Mouse (Mus musculus) embryonic facial prominence, embryonic 12.5 days (tissue): ENCODE results near the gene Aaed1. TPM values are rescaled to one million over a fixed set of nuclear protein-coding genes. Genes with fewer than 3 reads are reported as not detected.
A peak's percentile ranks its signal among the peaks of the same experiment; 100 is the strongest.

Experiments used
- ATAC-seq: fragments of 200-750 bp; cut with Nextera tagmentation; 2 replicates; pipeline ENCODE4 v1.8.0; 2017; ENCODE audit not compliant: insufficient number of reproducible peaks, insufficient read depth, low FRiP score, low TSS enrichment
- H3K27ac ChIP-seq: fragments of 300-500 bp; sonication (generic); 2 replicates; pipeline ENCODE4 v1.5.1; 2016; ENCODE audit warnings: mild to moderate bottlenecking
- H3K27me3 ChIP-seq: fragments of 300-500 bp; sonication (generic); 2 replicates; pipeline ENCODE4 v1.6.1; 2016; ENCODE audit warnings: mild to moderate bottlenecking, moderate library complexity
- H3K36me3 ChIP-seq: fragments of 300-500 bp; sonication (generic); 2 replicates; pipeline ENCODE4 v1.6.1; 2016; ENCODE audit warnings: mild to moderate bottlenecking
- H3K4me1 ChIP-seq: fragments of 300-500 bp; sonication (generic); 2 replicates; pipeline ENCODE4 v1.6.1; 2016
- H3K4me2 ChIP-seq: fragments of 300-500 bp; sonication (generic); replicated peaks from 2 replicates; pipeline ENCODE4 v1.6.1; 2016; ENCODE audit warnings: mild to moderate bottlenecking, moderate library complexity
- H3K4me3 ChIP-seq: fragments of 300-500 bp; sonication (generic); 2 replicates; pipeline ENCODE4 v1.5.1; 2016; ENCODE audit warnings: mild to moderate bottlenecking
- H3K9ac ChIP-seq: fragments of 300-500 bp; sonication (generic); 2 replicates; pipeline ENCODE4 v1.6.1; 2016; ENCODE audit warnings: mild to moderate bottlenecking, moderate library complexity
- H3K9me3 ChIP-seq: fragments of 300-500 bp; sonication (generic); 2 replicates; pipeline ENCODE4 v1.6.1; 2016; ENCODE audit warnings: mild to moderate bottlenecking, moderate library complexity
- WGBS: fragments of 180-500 bp; shearing (Covaris S2); methylation state at CpG from one replicate; pipeline ENCODE4 v1.1.7; 2016; 5-methylcytosine and 5-hydroxymethylcytosine counted together
- polyA plus RNA-seq: library from polyadenylated mRNA; unstranded; fragments of >200 nt; fragmentation: Nextera tagmentation; extraction: Ambion mirVana; gene quantifications from 2 replicates; pipeline ENCODE4 v1.2.1, GENCODE M21; 2016

Gene Aaed1
- polyA plus RNA-seq, 1 experiment from 2014 or later = 37.8 TPM

GRCm38 (mm10) chr13:64306078-64306477 lies 6.4 kb downstream of the Aaed1 start:
- no peak for ATAC-seq

GRCm38 (mm10) chr13:64299069-64299468 lies 13.4 kb downstream of the Aaed1 start:
- 89% methylated on average over 1 of the region's 1 CpGs for WGBS
- Histone ChIP-seq H3K36me3 (0 out of 2 replicates have a peak, but pooled peaks cover 5% of the 10 kb centered on the region), H3K27ac (no peak overlapping the region), H3K4me2 (no peak overlapping the region), H3K9ac (no peak overlapping the region), H3K27me3 (no peaks in the 10 kb centered on the region), H3K9me3 (no peaks in the 10 kb centered on the region), H3K4me1 (no peaks in the 10 kb centered on the region), H3K4me3 (no peak overlapping the region)
- no peak for ATAC-seq

More at GRCm38 (mm10) chr13:64306078-64306477, 6.4 kb downstream of the Aaed1 start:
- Histone ChIP-seq H3K4me1 (no peaks in the 10 kb centered on the region), H3K4me3 (no peak overlapping the region), H3K9me3 (no peaks in the 10 kb centered on the region), H3K27ac (no peak overlapping the region), H3K36me3 (0 out of 2 replicates have a peak, but pooled peaks cover 12% of the 10 kb centered on the region), H3K9ac (no peak overlapping the region), H3K27me3 (no peaks in the 10 kb centered on the region), H3K4me2 (no peak overlapping the region)
- WGBS = 78% methylated on average over 3 of the region's 3 CpGs

GRCm38 (mm10) chr13:64286791-64287190 lies 25.7 kb downstream of the Aaed1 start:
- Histone ChIP-seq H3K4me2 (no peak overlapping the region), H3K4me3 (no peak overlapping the region), H3K9me3 (no peaks in the 10 kb centered on the region), H3K4me1 (peaks cover 4% of the 10 kb centered on the region; the same call in 1 of the 2 replicates), H3K36me3 (0 out of 2 replicates have a peak, but pooled peaks cover 2% of the 10 kb centered on the region), H3K27ac (no peak overlapping the region), H3K27me3 (no peaks in the 10 kb centered on the region), H3K9ac (no peak overlapping the region)
- WGBS = 35% methylated on average over 4 of the region's 4 CpGs
- ATAC-seq = no peak

GRCm38 (mm10) chr13:64286321-64286720 lies 26.2 kb downstream of the Aaed1 start:
- Histone ChIP-seq H3K4me1 (peaks cover 4% of the 10 kb centered on the region; the same call in 1 of the 2 replicates), H3K4me3 (no peak overlapping the region), H3K9ac (no peak overlapping the region), H3K27ac (no peak overlapping the region), H3K4me2 (no peak overlapping the region), H3K27me3 (no peaks in the 10 kb centered on the region), H3K36me3 (no peaks in the 10 kb centered on the region), H3K9me3 (no peaks in the 10 kb centered on the region)
- WGBS = 53% methylated on average over 4 of the region's 4 CpGs
- ATAC-seq = no peak

DNA sequence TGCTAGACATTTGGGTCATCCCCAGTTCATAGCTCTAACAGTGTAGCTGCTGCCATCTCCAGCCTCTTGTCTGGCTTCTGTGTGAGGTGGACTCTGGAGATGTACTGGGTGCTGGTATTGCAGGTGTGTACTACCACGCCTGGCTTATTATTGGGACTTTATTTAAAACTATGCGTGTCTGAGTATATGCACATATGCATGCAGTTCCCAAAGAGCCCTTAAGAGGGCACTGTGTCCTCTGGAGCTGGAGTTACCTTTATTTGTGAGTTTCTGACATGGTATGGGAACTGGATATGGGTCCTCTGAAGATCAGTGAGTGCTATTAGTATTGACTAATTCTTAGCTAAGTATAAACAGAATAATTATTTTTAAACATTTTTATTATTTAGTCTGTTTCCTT lies 27.8 kb downstream of the Aaed1 start:
- Histone ChIP-seq H3K36me3 (no peaks in the 10 kb centered on the region), H3K27ac (no peak overlapping the region), H3K27me3 (no peaks in the 10 kb centered on the region), H3K9ac (no peak overlapping the region), H3K4me2 (no peak overlapping the region), H3K4me3 (no peak overlapping the region), H3K4me1 (peaks cover 4% of the 10 kb centered on the region; the same call in 1 of the 2 replicates), H3K9me3 (no peaks in the 10 kb centered on the region)
- no peak for ATAC-seq
- WGBS = 96% methylated on average over 2 of the region's 2 CpGs

DNA sequence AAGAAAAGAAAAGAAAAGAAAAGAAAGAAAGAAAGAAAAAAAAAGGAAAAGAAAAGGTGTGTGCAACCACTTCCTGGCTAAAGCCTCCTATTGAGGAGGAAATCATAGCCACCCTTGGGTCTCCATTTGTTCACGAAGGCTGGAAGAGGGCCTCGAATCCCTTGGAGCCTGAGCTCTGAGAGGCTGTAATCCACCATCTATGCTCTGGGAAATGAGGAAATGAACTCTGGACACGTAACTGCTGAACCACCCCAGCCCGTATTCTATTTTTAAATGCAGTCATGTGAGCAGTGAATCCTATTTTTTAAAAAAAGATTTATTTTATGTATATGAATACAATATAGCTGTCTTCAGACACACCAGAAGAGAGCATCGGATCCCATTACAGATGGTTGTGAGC lies 31.6 kb downstream of the Aaed1 start:
- Histone ChIP-seq H3K4me2 (no peak overlapping the region), H3K36me3 (no peaks in the 10 kb centered on the region), H3K27me3 (no peaks in the 10 kb centered on the region), H3K9me3 (no peaks in the 10 kb centered on the region), H3K4me1 (no peaks in the 10 kb centered on the region), H3K4me3 (no peak overlapping the region), H3K27ac (no peak overlapping the region), H3K9ac (no peak overlapping the region)
- ATAC-seq = no peak
- WGBS = 91% methylated on average over 5 of the region's 5 CpGs

DNA sequence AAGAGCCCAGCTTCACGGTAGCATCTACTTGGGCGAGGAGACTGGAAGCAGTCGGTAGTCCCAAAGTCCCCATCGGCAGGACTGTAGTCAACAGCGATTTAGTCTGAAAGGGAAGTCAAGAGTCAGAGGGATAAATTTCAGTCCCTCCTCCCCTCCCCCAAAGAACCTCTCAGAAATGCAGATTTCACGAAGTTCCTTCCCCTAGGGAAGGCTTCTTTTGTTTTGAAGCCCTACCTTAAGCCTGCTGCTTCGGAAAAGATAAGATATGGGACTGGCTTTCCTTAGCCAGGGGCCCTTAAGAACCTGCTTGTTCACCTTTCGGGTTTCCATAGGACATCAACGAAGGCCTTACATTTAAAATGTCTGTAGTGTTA lies 36.8 kb downstream of the Aaed1 start:
- Histone ChIP-seq H3K9ac (peak overlapping the region; percentile 73; the same call in 1 of the 2 replicates), H3K4me2 (peak overlapping the region; percentile 98), H3K9me3 (no peaks in the 10 kb centered on the region), H3K4me3 (peak overlapping the region; percentile 81), H3K27me3 (no peaks in the 10 kb centered on the region), H3K27ac (no peak overlapping the region), H3K4me1 (no peaks in the 10 kb centered on the region), H3K36me3 (no peaks in the 10 kb centered on the region)
- no peak for ATAC-seq
- 12% methylated on average over 9 of the region's 9 CpGs for WGBS

- no peak within 1 kb of the TSS for H3K27ac ChIP-seq
- peak within 1 kb of the TSS; percentile 98 for H3K4me2 ChIP-seq
- H3K4me1 ChIP-seq = no peaks in the 10 kb centered on the region
- peak within 1 kb of the TSS; percentile 73 for H3K9ac ChIP-seq
- no peaks in the 10 kb centered on the region for H3K36me3 ChIP-seq
- no peaks in the 10 kb centered on the region for H3K27me3 ChIP-seq
- under 1% methylated on average over 57 of the region's 57 CpGs for WGBS
- H3K9me3 ChIP-seq = no peaks in the 10 kb centered on the region
- ATAC-seq = peak; percentile 95
- H3K4me3 ChIP-seq = peak within 1 kb of the TSS; percentile 81
Measured at GRCm38 (mm10) chr13:64274879-64275753, 37.4 kb downstream of the Aaed1 start, which contains the start of gene Cdc14b. TSS of gene Cdc14b (minus strand) at chr13:64275290.

- H3K36me3 ChIP-seq = no peaks in the 10 kb centered on the region
- peak overlapping the region; percentile 98 for H3K4me2 ChIP-seq
- no peak overlapping the region for H3K27ac ChIP-seq
- H3K9ac ChIP-seq = peak overlapping the region; percentile 73
- ATAC-seq = peak; percentile 70
- H3K9me3 ChIP-seq = no peaks in the 10 kb centered on the region
- H3K4me3 ChIP-seq = peak overlapping the region; percentile 81
- WGBS = under 1% methylated on average over 84 of the region's 95 CpGs
- H3K4me1 ChIP-seq = no peaks in the 10 kb centered on the region
- H3K27me3 ChIP-seq = no peaks in the 10 kb centered on the region
Measured at GRCm38 (mm10) chr13:64273891-64274844, 38.3 kb downstream of the Aaed1 start.

DNA sequence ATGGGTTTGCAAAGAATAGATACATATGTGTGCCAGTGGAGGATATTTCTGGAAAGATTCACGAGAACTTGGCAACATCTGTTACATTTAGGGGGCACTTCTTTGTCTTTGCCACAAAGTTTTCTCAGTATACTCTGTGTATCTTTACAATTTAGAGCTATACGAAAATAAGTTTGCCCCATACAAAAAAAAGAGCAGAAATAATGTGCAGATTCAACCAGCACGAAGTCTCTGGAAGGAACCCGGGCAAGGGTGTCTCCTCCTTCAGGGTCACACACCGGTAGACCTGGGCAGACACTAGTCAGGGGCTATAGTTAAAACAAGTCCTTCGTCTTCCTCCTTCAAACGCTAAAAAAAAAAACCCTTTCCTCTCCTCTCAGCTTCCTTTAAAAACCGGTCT lies 39.2 kb downstream of the Aaed1 start:
- Histone ChIP-seq H3K4me1 (no peaks in the 10 kb centered on the region), H3K9ac (no peak overlapping the region), H3K4me2 (peak overlapping the region; percentile 98), H3K9me3 (no peaks in the 10 kb centered on the region), H3K36me3 (no peaks in the 10 kb centered on the region), H3K4me3 (peak overlapping the region; percentile 81; the same call in 1 of the 2 replicates), H3K27ac (no peak overlapping the region), H3K27me3 (no peaks in the 10 kb centered on the region)
- 42% methylated on average over 8 of the region's 8 CpGs for WGBS
- no peak for ATAC-seq

- Histone ChIP-seq H3K4me2 (no peak overlapping the region), H3K4me1 (no peaks in the 10 kb centered on the region), H3K9me3 (no peaks in the 10 kb centered on the region), H3K27ac (no peak overlapping the region), H3K36me3 (no peaks in the 10 kb centered on the region), H3K9ac (no peak overlapping the region), H3K4me3 (no peak overlapping the region), H3K27me3 (no peaks in the 10 kb centered on the region)
- 81% methylated on average over 4 of the region's 4 CpGs for WGBS
- ATAC-seq = no peak
Measured at GRCm38 (mm10) chr13:64268384-64268783, 44.1 kb downstream of the Aaed1 start.
